9 mouse cellular contexts compared by ENCODE assay signal in genomic region chr2:118978064-118978463, GRCm38 (mm10). TPM values are rescaled to one million over a fixed set of nuclear protein-coding genes. Genes with fewer than 3 reads are reported as not detected.
DNase-seq lines count a peak whose midpoint lies in the region; ATAC-seq and TF ChIP-seq lines count a peak whose summit lies in the region.
"Had no signal": no experiment of that assay in that cellular context is flagged by ENCODE, and none has a peak within 500 bp of the region (broad histone marks: within the 10 kb centered on the region; RNA-seq: fewer than 3 reads in every experiment).

No protein-coding gene starts in this region.

- H3K4me2 ChIP-seq in hindbrain, embryonic 14.5 days (replicated peaks): no peak overlapping the region
- H3K4me2 ChIP-seq: embryonic facial prominence, embryonic 15.5 days had no signal

- no peak for TF ChIP-seq CTCF in thymus, adult 2 months (IDR thresholded peaks at IDR 0.05; ENCODE audit: borderline replicate concordance, control insufficient read depth, extremely low read depth, insufficient read depth, low read length, poor library complexity)
- 0 out of 2 replicates have a peak, but pooled peaks have one; percentile 3 for TF ChIP-seq CTCF in embryonic fibroblast, embryonic 13.5 days (IDR thresholded peaks at IDR 0.05; ENCODE audit: borderline replicate concordance, insufficient read depth, low read length)

- DNase-seq in hindbrain, embryonic 10.5 days (ENCODE audit: low spot score): peak; percentile 39
- DNase-seq in hindbrain, embryonic 14.5 days (ENCODE audit: low spot score): no peak
- DNase-seq in thymus, adult 2 months: peak; percentile 13
- no peak for DNase-seq in thymus, adult 18-20 months
- no peak for DNase-seq in urinary bladder, postnatal 4 days (ENCODE audit: low spot score in 2 of 2)
- DNase-seq in urinary bladder, postnatal 14 days (ENCODE audit: low spot score): no peak

- H3K27ac ChIP-seq in hindbrain, embryonic 10.5 days: no peak overlapping the region
- no peak overlapping the region for H3K27ac ChIP-seq in hindbrain, embryonic 14.5 days
- H3K27ac ChIP-seq in thymus, adult 2 months (ENCODE audit: control insufficient read depth, insufficient read depth, low read length): no peak overlapping the region
- no peak overlapping the region for H3K27ac ChIP-seq in embryonic fibroblast, embryonic 13.5 days (ENCODE audit: insufficient read depth, low read length)
- H3K27ac ChIP-seq: embryonic facial prominence, embryonic 15.5 days had no signal

- H3K36me3 ChIP-seq in hindbrain, embryonic 10.5 days: no peaks in the 10 kb centered on the region
- H3K36me3 ChIP-seq in hindbrain, embryonic 14.5 days (replicated peaks; ENCODE audit: control insufficient read depth, insufficient read depth): no peaks in the 10 kb centered on the region
- no peaks in the 10 kb centered on the region for H3K36me3 ChIP-seq in thymus, adult 2 months (ENCODE audit: control insufficient read depth, insufficient read depth, low read length)
- H3K36me3 ChIP-seq: embryonic facial prominence, embryonic 15.5 days had no signal

- 29% methylated on average over 6 of the region's 6 CpGs for WGBS in hindbrain, embryonic 10.5 days
- 30% methylated on average over 6 of the region's 6 CpGs for WGBS in hindbrain, embryonic 14.5 days
- WGBS in thymus, adult 2 months: 59% methylated on average over 6 of the region's 6 CpGs

- peaks cover 19% of the 10 kb centered on the region for H3K4me1 ChIP-seq in hindbrain, embryonic 10.5 days (replicated peaks)
- peaks cover 10% of the 10 kb centered on the region for H3K4me1 ChIP-seq in hindbrain, embryonic 14.5 days (replicated peaks; ENCODE audit: control insufficient read depth, insufficient read depth, low read length)
- peaks cover 17% of the 10 kb centered on the region for H3K4me1 ChIP-seq in thymus, adult 2 months (replicated peaks; ENCODE audit: control insufficient read depth, insufficient read depth, low read length)
- 0 out of 2 replicates have a peak, but pooled peaks cover 9% of the 10 kb centered on the region for H3K4me1 ChIP-seq in embryonic fibroblast, embryonic 13.5 days (ENCODE audit: control insufficient read depth, insufficient read depth, low read length)

- TF ChIP-seq POLR2A in thymus, adult 2 months (IDR thresholded peaks at IDR 0.05; ENCODE audit: control insufficient read depth, extremely low read depth, insufficient read depth, low read length, poor library complexity): no peak
- TF ChIP-seq POLR2A in embryonic fibroblast, embryonic 13.5 days (IDR thresholded peaks at IDR 0.05; ENCODE audit: low read depth, low read length): no peak

- H3K9me3 ChIP-seq in hindbrain, embryonic 10.5 days: no peaks in the 10 kb centered on the region
- no peaks in the 10 kb centered on the region for H3K9me3 ChIP-seq in hindbrain, embryonic 14.5 days (ENCODE audit: control insufficient read depth, low read length)
- H3K9me3 ChIP-seq: embryonic facial prominence, embryonic 15.5 days had no signal

- H3K4me3 ChIP-seq in hindbrain, embryonic 10.5 days: no peak overlapping the region
- no peak overlapping the region for H3K4me3 ChIP-seq in hindbrain, embryonic 14.5 days (replicated peaks; ENCODE audit: low read length)
- no peak overlapping the region for H3K4me3 ChIP-seq in thymus, adult 2 months (ENCODE audit: control insufficient read depth, insufficient read depth, low read length)
- H3K4me3 ChIP-seq in embryonic fibroblast, embryonic 13.5 days (ENCODE audit: insufficient read depth, low read length): no peak overlapping the region
- H3K4me3 ChIP-seq: embryonic facial prominence, embryonic 15.5 days had no signal

- peaks cover 64% of the 10 kb centered on the region for H3K27me3 ChIP-seq in hindbrain, embryonic 10.5 days (ENCODE audit: insufficient read depth, poor library complexity, severe bottlenecking)
- peaks cover 38% of the 10 kb centered on the region for H3K27me3 ChIP-seq in hindbrain, embryonic 14.5 days (ENCODE audit: control insufficient read depth, insufficient read depth, low read length)
- no peaks in the 10 kb centered on the region for H3K27me3 ChIP-seq in thymus, adult 2 months (ENCODE audit: control insufficient read depth, insufficient read depth, low read length)

- ATAC-seq in hindbrain, embryonic 14.5 days (ENCODE audit: low FRiP score): no peak
- no peak for ATAC-seq in monocyte, adult 5-6 weeks (replicated peaks; ENCODE audit: insufficient number of reproducible peaks, low FRiP score, low TSS enrichment, poor library complexity, severe bottlenecking)

- H3K9ac ChIP-seq in hindbrain, embryonic 14.5 days: no peak overlapping the region
- H3K9ac ChIP-seq: embryonic facial prominence, embryonic 15.5 days had no signal

RNA-seq across cellular contexts. Expression of gene Ccdc32, which starts 51.1 kb away (rescaled TPM):
- 22.8 and 26.0 TPM in 2 replicates for polyA plus RNA-seq in hindbrain, embryonic 10.5 days (2016; fragmentation: Nextera tagmentation; extraction: Ambion mirVana)
- polyA plus RNA-seq in hindbrain, embryonic 14.5 days (2014; fragmentation: Nextera tagmentation; extraction: Ambion mirVana): 36.0 and 36.5 TPM in 2 replicates
- 6.1 and 7.1 TPM in 2 replicates for polyA plus RNA-seq in thymus, adult 2 months (2012; rRNA removed)
- polyA plus RNA-seq in embryonic fibroblast, embryonic 13.5 days (2011; ENCODE audit: insufficient read length, low read depth, missing spikeins): 12.1 and 12.7 TPM in 2 replicates
- total RNA-seq in monocyte, adult 5-6 weeks (2017): 11.1 to 22.1 TPM (median 15.6 TPM) in 3 replicates

RNA-seq across cellular contexts. Expression of gene Chst14, which starts 51.8 kb away (rescaled TPM):
- polyA plus RNA-seq in hindbrain, embryonic 10.5 days (2016; fragmentation: Nextera tagmentation; extraction: Ambion mirVana): 17.2 and 20.6 TPM in 2 replicates
- 7.7 and 8.7 TPM in 2 replicates for polyA plus RNA-seq in hindbrain, embryonic 14.5 days (2014; fragmentation: Nextera tagmentation; extraction: Ambion mirVana)
- polyA plus RNA-seq in thymus, adult 2 months (2012; rRNA removed): 9.0 and 10.3 TPM in 2 replicates
- 44.8 and 46.0 TPM in 2 replicates for polyA plus RNA-seq in embryonic fibroblast, embryonic 13.5 days (2011; ENCODE audit: insufficient read length, low read depth, missing spikeins)
- 2.7 to 4.7 TPM in 2 of 3 replicates, not detected in the other for total RNA-seq in monocyte, adult 5-6 weeks (2017)

RNA-seq across cellular contexts. Expression of gene Rpusd2, which starts 56.5 kb away (rescaled TPM):
- 8.0 and 8.3 TPM in 2 replicates for polyA plus RNA-seq in hindbrain, embryonic 10.5 days (2016; fragmentation: Nextera tagmentation; extraction: Ambion mirVana)
- 3.6 and 3.9 TPM in 2 replicates for polyA plus RNA-seq in hindbrain, embryonic 14.5 days (2014; fragmentation: Nextera tagmentation; extraction: Ambion mirVana)
- 7.8 and 10.4 TPM in 2 replicates for polyA plus RNA-seq in thymus, adult 2 months (2012; rRNA removed)
- polyA plus RNA-seq in embryonic fibroblast, embryonic 13.5 days (2011; ENCODE audit: insufficient read length, low read depth, missing spikeins): 3.9 and 4.2 TPM in 2 replicates
- total RNA-seq in monocyte, adult 5-6 weeks (2017): 3.7 to 5.5 TPM (median 4.3 TPM) in 3 replicates

Comparison
In these comparisons a context has a peak if more than half of its experiments do, and no peak if none do; other contexts are left out.
1. DNase-seq: peak in hindbrain, embryonic 10.5 days (single experiment) and thymus, adult 2 months (single experiment); none in hindbrain, embryonic 14.5 days (single experiment), thymus, adult 18-20 months (0 of 2), urinary bladder, postnatal 4 days (0 of 2) and urinary bladder, postnatal 14 days (single experiment).